Mouse (Mus musculus) brain, embryonic 14.5 days (tissue): ENCODE data around the gene Heatr4.

Experiments used
- CTCF ChIP-seq: fragments of 200-500 bp; IDR thresholded peaks from 2 replicates; pipeline ENCODE4 v1.5.1; 2012; ENCODE audit warnings: inconsistent platforms, mild to moderate bottlenecking, moderate library complexity, borderline replicate concordance; ENCODE audit not compliant: insufficient read depth, insufficient read length; ENCODE audit errors: extremely low read depth
- POLR2A ChIP-seq: fragments of 200-500 bp; IDR thresholded peaks from 2 replicates; pipeline ENCODE4 v1.6.1; 2012; ENCODE audit warnings: mild to moderate bottlenecking, inconsistent platforms, borderline replicate concordance; ENCODE audit not compliant: poor library complexity, insufficient read depth, insufficient read length, severe bottlenecking; ENCODE audit errors: extremely low read depth

DNA sequence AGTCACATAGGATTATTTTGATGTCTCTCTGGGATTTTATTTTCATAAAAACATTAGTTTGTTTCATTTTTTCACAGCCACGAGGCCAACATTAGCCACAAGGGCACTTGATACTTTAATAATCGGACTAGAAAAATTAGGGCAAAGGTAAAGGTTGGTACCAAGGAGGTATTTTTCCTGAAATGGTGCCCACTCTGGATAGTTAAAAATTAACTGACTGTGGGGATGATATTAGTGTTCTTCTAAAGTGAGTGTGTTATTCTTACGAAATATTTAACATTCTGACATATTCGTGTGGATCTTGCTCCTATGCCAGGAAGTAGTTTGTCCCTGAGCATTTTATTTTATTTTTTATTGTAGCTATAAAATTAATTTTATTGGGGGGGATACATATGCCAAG is 3.0 kb downstream of the Heatr4 start:
- no peak for TF ChIP-seq CTCF
- TF ChIP-seq POLR2A = no peak
